Mouse (Mus musculus) heart, embryonic 12.5 days (tissue): ENCODE results near the gene Ryr2. TPM values are rescaled to one million over a fixed set of nuclear protein-coding genes. Genes with fewer than 3 reads are reported as not detected.
"Not testable (repeated sequence)": the region's sequence is repeated elsewhere in the genome, so short reads cannot be mapped to it uniquely, and the experiment has no call there.

Experiments
- ATAC-seq: fragments of 200-750 bp; cut with Nextera tagmentation; 2 replicates; pipeline ENCODE4 v1.8.0; 2017; ENCODE audit warnings: moderate TSS enrichment, moderate library complexity; ENCODE audit not compliant: insufficient number of reproducible peaks, low FRiP score
- H3K27ac ChIP-seq: fragments of 300-500 bp; sonication (generic); 2 replicates; pipeline ENCODE4 v1.5.1; 2016; ENCODE audit warnings: mild to moderate bottlenecking, moderate library complexity; ENCODE audit not compliant: poor library complexity, severe bottlenecking
- H3K27me3 ChIP-seq: fragments of 300-500 bp; sonication (generic); replicated peaks from 2 replicates; pipeline ENCODE4 v1.6.1; 2016; ENCODE audit warnings: mild to moderate bottlenecking, moderate library complexity
- H3K36me3 ChIP-seq: fragments of 300-500 bp; sonication (generic); 2 replicates; pipeline ENCODE4 v1.6.1; 2016; ENCODE audit warnings: mild to moderate bottlenecking, moderate library complexity
- H3K4me1 ChIP-seq: fragments of 300-500 bp; sonication (generic); replicated peaks from 2 replicates; pipeline ENCODE4 v1.6.1; 2016; ENCODE audit warnings: mild to moderate bottlenecking
- H3K4me2 ChIP-seq: fragments of 300-500 bp; sonication (generic); 2 replicates; pipeline ENCODE4 v1.6.1; 2016; ENCODE audit warnings: mild to moderate bottlenecking, moderate library complexity
- H3K4me3 ChIP-seq: fragments of 300-500 bp; sonication (generic); 2 replicates; pipeline ENCODE4 v1.5.1; 2016; ENCODE audit warnings: mild to moderate bottlenecking
- H3K9ac ChIP-seq: fragments of 300-500 bp; sonication (generic); 2 replicates; pipeline ENCODE4 v1.6.1; 2016; ENCODE audit warnings: mild to moderate bottlenecking, moderate library complexity
- H3K9me3 ChIP-seq: fragments of 300-500 bp; sonication (generic); replicated peaks from 2 replicates; pipeline ENCODE4 v1.6.1; 2016; ENCODE audit warnings: mild to moderate bottlenecking, moderate library complexity
- WGBS: fragments of 180-500 bp; shearing (Covaris S2); methylation state at CpG from one replicate; pipeline ENCODE4 v1.1.7; 2016; 5-methylcytosine and 5-hydroxymethylcytosine counted together
- polyA plus RNA-seq: library from polyadenylated mRNA; unstranded; fragments of >200 nt; fragmentation: Nextera tagmentation; extraction: Ambion mirVana; gene quantifications from 2 replicates; pipeline ENCODE4 v1.2.1, GENCODE M21; 2016

The Ryr2 gene
- 35.3 and 40.1 TPM in 2 replicates for polyA plus RNA-seq

GRCm38 (mm10) chr13:12106662-12107632 lies at the start of gene Ryr2:
Ryr2 (minus strand) TSS chr13:12106945.
- WGBS: 9% methylated on average over 61 of the region's 64 CpGs
- Histone ChIP-seq H3K36me3 (no peaks in the 10 kb centered on the region), H3K4me2 (peak within 1 kb of the TSS; percentile 78), H3K9me3 (no peaks in the 10 kb centered on the region), H3K4me1 (peaks cover 11% of the 10 kb centered on the region), H3K9ac (peak within 1 kb of the TSS; percentile 94), H3K4me3 (peak within 1 kb of the TSS; percentile 86), H3K27me3 (no peaks in the 10 kb centered on the region), H3K27ac (peak within 1 kb of the TSS; percentile 93)
- peak; percentile 80 for ATAC-seq

GRCm38 (mm10) chr13:12153922-12154321 lies 47.2 kb upstream of the Ryr2 start:
- 77% methylated on average over 11 of the region's 11 CpGs for WGBS
- H3K9ac ChIP-seq: no peak overlapping the region
- no peaks in the 10 kb centered on the region for H3K36me3 ChIP-seq
- no peak overlapping the region for H3K4me2 ChIP-seq
- no peak for ATAC-seq
- peaks cover 4% of the 10 kb centered on the region for H3K4me1 ChIP-seq
- H3K27ac ChIP-seq: no peak overlapping the region
- no peak overlapping the region for H3K4me3 ChIP-seq
- no peaks in the 10 kb centered on the region for H3K9me3 ChIP-seq
- no peaks in the 10 kb centered on the region for H3K27me3 ChIP-seq

- Histone ChIP-seq H3K9me3 (no peaks in the 10 kb centered on the region), H3K4me2 (no peak overlapping the region), H3K27ac (no peak overlapping the region), H3K4me1 (peaks cover 21% of the 10 kb centered on the region), H3K9ac (no peak overlapping the region), H3K36me3 (no peaks in the 10 kb centered on the region), H3K4me3 (no peak overlapping the region), H3K27me3 (no peaks in the 10 kb centered on the region)
- ATAC-seq: no peak
- WGBS: 76% methylated on average over 6 of the region's 6 CpGs
Measured at GRCm38 (mm10) chr13:12146918-12147507, 40.3 kb upstream of the Ryr2 start.

- H3K9ac ChIP-seq: no peak overlapping the region
- H3K27me3 ChIP-seq: no peaks in the 10 kb centered on the region
- no peaks in the 10 kb centered on the region for H3K9me3 ChIP-seq
- ATAC-seq: no peak
- H3K4me3 ChIP-seq: no peak overlapping the region
- WGBS: 82% methylated on average over 2 of the region's 2 CpGs
- H3K4me1 ChIP-seq: peaks cover 21% of the 10 kb centered on the region
- no peaks in the 10 kb centered on the region for H3K36me3 ChIP-seq
- no peak overlapping the region for H3K4me2 ChIP-seq
- no peak overlapping the region for H3K27ac ChIP-seq
Measured at GRCm38 (mm10) chr13:12146402-12146801, 39.7 kb upstream of the Ryr2 start.

- H3K27ac ChIP-seq: no peak overlapping the region
- H3K27me3 ChIP-seq: no peaks in the 10 kb centered on the region
- H3K9me3 ChIP-seq: no peaks in the 10 kb centered on the region
- 61% methylated on average over 5 of the region's 5 CpGs for WGBS
- H3K4me3 ChIP-seq: no peak overlapping the region
- H3K4me2 ChIP-seq: no peak overlapping the region
- no peaks in the 10 kb centered on the region for H3K36me3 ChIP-seq
- H3K9ac ChIP-seq: no peak overlapping the region
- peaks cover 15% of the 10 kb centered on the region; the same call in 1 of the 2 replicates for H3K4me1 ChIP-seq
- no peak for ATAC-seq
Measured at GRCm38 (mm10) chr13:12143347-12143746, 36.6 kb upstream of the Ryr2 start.

- not testable (repeated sequence) for H3K9me3 ChIP-seq, ATAC-seq, H3K27me3 ChIP-seq, H3K36me3 ChIP-seq, H3K27ac ChIP-seq, H3K4me3 ChIP-seq, H3K9ac ChIP-seq, H3K4me2 ChIP-seq
- peaks cover 27% of the 10 kb centered on the region for H3K4me1 ChIP-seq
- 87% methylated on average over 10 of the region's 10 CpGs for WGBS
Measured at GRCm38 (mm10) chr13:12136461-12136860, 29.7 kb upstream of the Ryr2 start.

- peak overlapping the region; percentile 95 for H3K27ac ChIP-seq
- WGBS: 17% methylated on average over 7 of the region's 7 CpGs
- peak; percentile 85 for ATAC-seq
Measured at GRCm38 (mm10) chr13:12133549-12133948, 26.8 kb upstream of the Ryr2 start.

GRCm38 (mm10) chr13:12132160-12132710 lies 25.5 kb upstream of the Ryr2 start:
- 12% methylated on average over 3 of the region's 3 CpGs for WGBS
- Histone ChIP-seq H3K4me1 (peaks cover 64% of the 10 kb centered on the region), H3K4me2 (peak overlapping the region; percentile 21), H3K4me3 (no peak overlapping the region), H3K36me3 (no peaks in the 10 kb centered on the region), H3K9me3 (no peaks in the 10 kb centered on the region), H3K27me3 (no peaks in the 10 kb centered on the region), H3K27ac (peak overlapping the region; percentile 95), H3K9ac (no peak overlapping the region)
- ATAC-seq: peak; percentile 64

More at GRCm38 (mm10) chr13:12133549-12133948, 26.8 kb upstream of the Ryr2 start:
- H3K4me2 ChIP-seq: 0 out of 2 replicates have a peak overlapping the region, but pooled peaks have one; percentile 5
- no peak overlapping the region for H3K4me3 ChIP-seq
- H3K9me3 ChIP-seq: no peaks in the 10 kb centered on the region
- no peaks in the 10 kb centered on the region for H3K27me3 ChIP-seq
- H3K9ac ChIP-seq: no peak overlapping the region
- H3K36me3 ChIP-seq: no peaks in the 10 kb centered on the region
- peaks cover 55% of the 10 kb centered on the region for H3K4me1 ChIP-seq

GRCm38 (mm10) chr13:12129121-12129520 lies 22.4 kb upstream of the Ryr2 start:
- peak overlapping the region; percentile 84 for H3K27ac ChIP-seq
- WGBS: 38% methylated on average over 1 of the region's 1 CpGs
- H3K4me3 ChIP-seq: no peak overlapping the region
- no peaks in the 10 kb centered on the region for H3K27me3 ChIP-seq
- peaks cover 79% of the 10 kb centered on the region for H3K4me1 ChIP-seq
- H3K9ac ChIP-seq: no peak overlapping the region
- no peaks in the 10 kb centered on the region for H3K36me3 ChIP-seq
- H3K9me3 ChIP-seq: no peaks in the 10 kb centered on the region
- ATAC-seq: no peak
- H3K4me2 ChIP-seq: no peak overlapping the region

GRCm38 (mm10) chr13:12126099-12126498 lies 19.4 kb upstream of the Ryr2 start:
- ATAC-seq: no peak
- peaks cover 52% of the 10 kb centered on the region for H3K4me1 ChIP-seq
- H3K4me2 ChIP-seq: no peak overlapping the region
- H3K9me3 ChIP-seq: no peaks in the 10 kb centered on the region
- no peaks in the 10 kb centered on the region for H3K36me3 ChIP-seq
- no peak overlapping the region for H3K4me3 ChIP-seq
- H3K27ac ChIP-seq: no peak overlapping the region
- H3K9ac ChIP-seq: no peak overlapping the region
- H3K27me3 ChIP-seq: no peaks in the 10 kb centered on the region

- Histone ChIP-seq H3K9ac (no peak overlapping the region), H3K9me3 (no peaks in the 10 kb centered on the region), H3K4me1 (peaks cover 42% of the 10 kb centered on the region), H3K27me3 (no peaks in the 10 kb centered on the region), H3K36me3 (no peaks in the 10 kb centered on the region), H3K4me2 (no peak overlapping the region), H3K4me3 (no peak overlapping the region), H3K27ac (no peak overlapping the region)
- ATAC-seq: no peak
- 52% methylated on average over 7 of the region's 7 CpGs for WGBS
Measured at GRCm38 (mm10) chr13:12124940-12125540, 18.3 kb upstream of the Ryr2 start.
